Mouse (Mus musculus): ENCODE results near the gene Hbb-bt. TPM values are rescaled to one million over a fixed set of nuclear protein-coding genes. Genes with fewer than 3 reads are reported as not detected.
"Not testable (repeated sequence)": the region's sequence is repeated elsewhere in the genome, so short reads cannot be mapped to it uniquely, and the experiment has no call there.

Hbb-bt gene
- polyA plus RNA-seq, 1 experiment from 2014 or later: 14,622 TPM

- not testable (repeated sequence) for H3K4me2 ChIP-seq; H3K9me3 ChIP-seq (replicated peaks); H3K27me3 ChIP-seq; H3K9ac ChIP-seq; H3K36me3 ChIP-seq; H3K27ac ChIP-seq; ATAC-seq (replicated peaks; ENCODE audit: insufficient number of reproducible peaks, insufficient read depth, low FRiP score, low read depth); H3K4me1 ChIP-seq (replicated peaks); H3K4me3 ChIP-seq
- WGBS: 61% methylated on average over 2 of the region's 2 CpGs
These were observed 5.7 kb downstream of the Hbb-bt start for GRCm38 (mm10) chr7:103808120-103808519.

- Histone ChIP-seq H3K27ac (no peak overlapping the region), H3K9me3 (replicated peaks) (no peaks in the 10 kb centered on the region), H3K36me3 (no peaks in the 10 kb centered on the region), H3K9ac (no peak overlapping the region), H3K4me1 (replicated peaks) (no peaks in the 10 kb centered on the region), H3K4me2 (no peak overlapping the region), H3K4me3 (no peak overlapping the region), H3K27me3 (no peaks in the 10 kb centered on the region)
- 67% methylated on average over 1 of the region's 1 CpGs for WGBS
- no peak for ATAC-seq (replicated peaks; ENCODE audit: insufficient number of reproducible peaks, insufficient read depth, low FRiP score, low read depth)
These were observed 6.9 kb downstream of the Hbb-bt start for GRCm38 (mm10) chr7:103806856-103807255.

- ATAC-seq (replicated peaks; ENCODE audit: insufficient number of reproducible peaks, insufficient read depth, low FRiP score, low read depth): no peak
- H3K4me3 ChIP-seq: no peak overlapping the region
- 15% methylated on average over 4 of the region's 4 CpGs for WGBS
These were observed 21.0 kb downstream of the Hbb-bt start for GRCm38 (mm10) chr7:103792669-103793388.

GRCm38 (mm10) chr7:103791721-103792120 is 22.1 kb downstream of the Hbb-bt start, which contains the start of gene Olfr67:
Gene Olfr67, minus strand, starts transcription at chr7:103791821.
- 68% methylated on average over 3 of the region's 3 CpGs for WGBS
- Histone ChIP-seq H3K9ac (no peak within 1 kb of the TSS), H3K27me3 (no peaks in the 10 kb centered on the region), H3K27ac (no peak within 1 kb of the TSS), H3K4me3 (no peak within 1 kb of the TSS), H3K4me2 (no peak within 1 kb of the TSS), H3K9me3 (replicated peaks) (no peaks in the 10 kb centered on the region), H3K36me3 (no peaks in the 10 kb centered on the region), H3K4me1 (replicated peaks) (no peaks in the 10 kb centered on the region)
- ATAC-seq (replicated peaks; ENCODE audit: insufficient number of reproducible peaks, insufficient read depth, low FRiP score, low read depth): no peak

More at GRCm38 (mm10) chr7:103792669-103793388, 21.0 kb downstream of the Hbb-bt start:
- no peak overlapping the region for H3K4me2 ChIP-seq
- no peaks in the 10 kb centered on the region for H3K27me3 ChIP-seq
- H3K9me3 ChIP-seq (replicated peaks): no peaks in the 10 kb centered on the region
- H3K27ac ChIP-seq: no peak overlapping the region
- H3K4me1 ChIP-seq (replicated peaks): no peaks in the 10 kb centered on the region
- H3K36me3 ChIP-seq: no peaks in the 10 kb centered on the region
- no peak overlapping the region for H3K9ac ChIP-seq

- no peaks in the 10 kb centered on the region for H3K36me3 ChIP-seq
- H3K4me3 ChIP-seq: no peak within 1 kb of the TSS
- no peaks in the 10 kb centered on the region for H3K27me3 ChIP-seq
- H3K9ac ChIP-seq: no peak within 1 kb of the TSS
- 68% methylated on average over 3 of the region's 3 CpGs for whole genome bisulfite sequencing
- H3K9me3 ChIP-seq (replicated peaks): no peaks in the 10 kb centered on the region
- no peak within 1 kb of the TSS for H3K4me2 ChIP-seq
- no peaks in the 10 kb centered on the region for H3K4me1 ChIP-seq (replicated peaks)
- no peak within 1 kb of the TSS for H3K27ac ChIP-seq
- ATAC-seq (replicated peaks; ENCODE audit: insufficient number of reproducible peaks, insufficient read depth, low FRiP score, low read depth): no peak
These were observed 34.2 kb downstream of the Hbb-bt start, which contains the start of gene Olfr68 for GRCm38 (mm10) chr7:103779598-103779997. Gene Olfr68, minus strand, starts transcription at chr7:103779698.

GRCm38 (mm10) chr7:103777652-103778051 is 36.1 kb downstream of the Hbb-bt start:
- not testable (repeated sequence) for H3K9ac ChIP-seq; H3K27me3 ChIP-seq; H3K4me1 ChIP-seq (replicated peaks); H3K27ac ChIP-seq; ATAC-seq (replicated peaks; ENCODE audit: insufficient number of reproducible peaks, insufficient read depth, low FRiP score, low read depth); H3K4me3 ChIP-seq; H3K4me2 ChIP-seq; H3K36me3 ChIP-seq; H3K9me3 ChIP-seq (replicated peaks)
- WGBS: 56% methylated on average over 4 of the region's 4 CpGs

GRCm38 (mm10) chr7:103771494-103771893 is 42.3 kb downstream of the Hbb-bt start, which contains the start of gene Olfr69:
Gene Olfr69, minus strand, starts transcription at chr7:103771594.
- Histone ChIP-seq H3K4me3 (no peak within 1 kb of the TSS), H3K9ac (no peak within 1 kb of the TSS), H3K4me2 (no peak within 1 kb of the TSS), H3K9me3 (replicated peaks) (no peaks in the 10 kb centered on the region), H3K27me3 (no peaks in the 10 kb centered on the region), H3K36me3 (no peaks in the 10 kb centered on the region), H3K4me1 (replicated peaks) (no peaks in the 10 kb centered on the region), H3K27ac (no peak within 1 kb of the TSS)
- ATAC-seq (replicated peaks; ENCODE audit: insufficient number of reproducible peaks, insufficient read depth, low FRiP score, low read depth): no peak
- 65% methylated on average over 2 of the region's 2 CpGs for WGBS

- not testable (repeated sequence) for H3K9me3 ChIP-seq (replicated peaks); ATAC-seq (replicated peaks; ENCODE audit: insufficient number of reproducible peaks, insufficient read depth, low FRiP score, low read depth); H3K4me1 ChIP-seq (replicated peaks); H3K4me3 ChIP-seq; H3K4me2 ChIP-seq; H3K9ac ChIP-seq; H3K27ac ChIP-seq; H3K27me3 ChIP-seq; H3K36me3 ChIP-seq
- WGBS: 74% methylated on average over 6 of the region's 6 CpGs
These were observed 46.1 kb downstream of the Hbb-bt start for GRCm38 (mm10) chr7:103767687-103768086.

Other genes with a start within 250 kb of the Hbb-bt start
- not detected in 2 replicates for gene Olfr616, start 244.9 kb downstream of the Hbb-bt start, polyA plus RNA-seq (2015; fragmentation: Nextera tagmentation; extraction: Ambion mirVana)
- gene Olfr617, start 240.9 kb downstream of the Hbb-bt start, polyA plus RNA-seq (2015; fragmentation: Nextera tagmentation; extraction: Ambion mirVana): not detected in 2 replicates
- not detected in 2 replicates for gene Olfr618, start 223.9 kb downstream of the Hbb-bt start, polyA plus RNA-seq (2015; fragmentation: Nextera tagmentation; extraction: Ambion mirVana)
- not detected in 2 replicates for gene Olfr619, start 213.4 kb downstream of the Hbb-bt start, polyA plus RNA-seq (2015; fragmentation: Nextera tagmentation; extraction: Ambion mirVana)
- gene Olfr620, start 201.5 kb downstream of the Hbb-bt start, polyA plus RNA-seq (2015; fragmentation: Nextera tagmentation; extraction: Ambion mirVana): not detected in 2 replicates
- not detected in 2 replicates for gene Olfr622, start 171.3 kb downstream of the Hbb-bt start, polyA plus RNA-seq (2015; fragmentation: Nextera tagmentation; extraction: Ambion mirVana)
- not detected in 2 replicates for gene Olfr623, start 150.3 kb downstream of the Hbb-bt start, polyA plus RNA-seq (2015; fragmentation: Nextera tagmentation; extraction: Ambion mirVana)
- gene Olfr624, start 142.8 kb downstream of the Hbb-bt start, polyA plus RNA-seq (2015; fragmentation: Nextera tagmentation; extraction: Ambion mirVana): 0.03 TPM in 2 replicates
- not detected in 2 replicates for gene Olfr625-ps1, start 131.3 kb downstream of the Hbb-bt start, polyA plus RNA-seq (2015; fragmentation: Nextera tagmentation; extraction: Ambion mirVana)
- not detected in 2 replicates for gene Olfr243, start 99.3 kb downstream of the Hbb-bt start, polyA plus RNA-seq (2015; fragmentation: Nextera tagmentation; extraction: Ambion mirVana)
- gene Olfr628, start 83.6 kb downstream of the Hbb-bt start, polyA plus RNA-seq (2015; fragmentation: Nextera tagmentation; extraction: Ambion mirVana): not detected in 2 replicates
- not detected in 2 replicates for gene Olfr629, start 69.1 kb downstream of the Hbb-bt start, polyA plus RNA-seq (2015; fragmentation: Nextera tagmentation; extraction: Ambion mirVana)
- not detected in 2 replicates for gene Olfr630, start 56.7 kb downstream of the Hbb-bt start, polyA plus RNA-seq (2015; fragmentation: Nextera tagmentation; extraction: Ambion mirVana)
- not detected in 2 replicates for gene Olfr69, start 42.4 kb downstream of the Hbb-bt start, polyA plus RNA-seq (2015; fragmentation: Nextera tagmentation; extraction: Ambion mirVana)
- gene Olfr68, start 34.3 kb downstream of the Hbb-bt start, polyA plus RNA-seq (2015; fragmentation: Nextera tagmentation; extraction: Ambion mirVana): not detected in 2 replicates
- not detected in 2 replicates for gene Olfr67, start 22.2 kb downstream of the Hbb-bt start, polyA plus RNA-seq (2015; fragmentation: Nextera tagmentation; extraction: Ambion mirVana)
- 40,231 and 44,289 TPM in 2 replicates for gene Hbb-bs, start 14.1 kb upstream of the Hbb-bt start, polyA plus RNA-seq (2015; fragmentation: Nextera tagmentation; extraction: Ambion mirVana)
- gene Hbb-bh2, start 26.5 kb upstream of the Hbb-bt start, polyA plus RNA-seq (2015; fragmentation: Nextera tagmentation; extraction: Ambion mirVana): not detected in 2 replicates
- 7.6 and 12.8 TPM in 2 replicates for gene Hbb-bh1, start 29.2 kb upstream of the Hbb-bt start, polyA plus RNA-seq (2015; fragmentation: Nextera tagmentation; extraction: Ambion mirVana)
- gene Hbb-y, start 39.2 kb upstream of the Hbb-bt start, polyA plus RNA-seq (2015; fragmentation: Nextera tagmentation; extraction: Ambion mirVana): 765 and 1,617 TPM in 2 replicates
- not detected in 2 replicates for gene Olfr66, start 72.3 kb upstream of the Hbb-bt start, polyA plus RNA-seq (2015; fragmentation: Nextera tagmentation; extraction: Ambion mirVana)
- not detected in 2 replicates for gene Olfr64, start 80.5 kb upstream of the Hbb-bt start, polyA plus RNA-seq (2015; fragmentation: Nextera tagmentation; extraction: Ambion mirVana)
- not detected in 2 replicates for gene Olfr65, start 89.5 kb upstream of the Hbb-bt start, polyA plus RNA-seq (2015; fragmentation: Nextera tagmentation; extraction: Ambion mirVana)
- not detected in 2 replicates for gene Olfr631, start 114.8 kb upstream of the Hbb-bt start, polyA plus RNA-seq (2015; fragmentation: Nextera tagmentation; extraction: Ambion mirVana)
- not detected in 2 replicates for gene Olfr632, start 120.4 kb upstream of the Hbb-bt start, polyA plus RNA-seq (2015; fragmentation: Nextera tagmentation; extraction: Ambion mirVana)
- gene Olfr633, start 130.4 kb upstream of the Hbb-bt start, polyA plus RNA-seq (2015; fragmentation: Nextera tagmentation; extraction: Ambion mirVana): not detected in 2 replicates
- not detected in 2 replicates for gene Olfr635, start 157.2 kb upstream of the Hbb-bt start, polyA plus RNA-seq (2015; fragmentation: Nextera tagmentation; extraction: Ambion mirVana)
- not detected in 2 replicates for gene Olfr638, start 184.8 kb upstream of the Hbb-bt start, polyA plus RNA-seq (2015; fragmentation: Nextera tagmentation; extraction: Ambion mirVana)
- gene Olfr639, start 203.3 kb upstream of the Hbb-bt start, polyA plus RNA-seq (2015; fragmentation: Nextera tagmentation; extraction: Ambion mirVana): not detected in 2 replicates
- gene Olfr640, start 211.6 kb upstream of the Hbb-bt start, polyA plus RNA-seq (2015; fragmentation: Nextera tagmentation; extraction: Ambion mirVana): not detected in 2 replicates
- not detected in 2 replicates for gene Olfr641, start 221.4 kb upstream of the Hbb-bt start, polyA plus RNA-seq (2015; fragmentation: Nextera tagmentation; extraction: Ambion mirVana)
- not detected in 2 replicates for gene Olfr642, start 238.7 kb upstream of the Hbb-bt start, polyA plus RNA-seq (2015; fragmentation: Nextera tagmentation; extraction: Ambion mirVana)
- not detected in 2 replicates for gene 4930516K23Rik, start 247.4 kb upstream of the Hbb-bt start, polyA plus RNA-seq (2015; fragmentation: Nextera tagmentation; extraction: Ambion mirVana)

Measured in heart, embryonic 15.5 days (tissue).